Mouse (Mus musculus) forebrain, embryonic 16.5 days (tissue): ENCODE results near the gene Gnb4. TPM values are rescaled to one million over a fixed set of nuclear protein-coding genes. Genes with fewer than 3 reads are reported as not detected.

Experiments
- ATAC-seq: fragments of 200-750 bp; cut with Nextera tagmentation; 2 replicates; pipeline ENCODE4 v1.8.0; 2017; ENCODE audit warnings: mild to moderate bottlenecking, moderate library complexity
- H3K27ac ChIP-seq: fragments of 300-500 bp; sonication (generic); 2 replicates; pipeline ENCODE4 v1.5.1; 2014; ENCODE audit warnings: low read length, control low read depth
- H3K27me3 ChIP-seq: fragments of 300-500 bp; sonication (generic); replicated peaks from 2 replicates; pipeline ENCODE4 v1.6.1; 2014; ENCODE audit warnings: low read length; ENCODE audit not compliant: control insufficient read depth, insufficient read depth
- H3K36me3 ChIP-seq: fragments of 300-500 bp; sonication (generic); 2 replicates; pipeline ENCODE4 v1.6.1; 2014; ENCODE audit not compliant: control insufficient read depth, insufficient read depth
- H3K4me1 ChIP-seq: fragments of 300-500 bp; sonication (generic); replicated peaks from 2 replicates; pipeline ENCODE4 v1.6.1; 2014; ENCODE audit warnings: low read length; ENCODE audit not compliant: control insufficient read depth, insufficient read depth
- H3K4me2 ChIP-seq: fragments of 300-500 bp; sonication (generic); 2 replicates; pipeline ENCODE4 v1.6.1; 2014; ENCODE audit warnings: mild to moderate bottlenecking, low read length, control low read depth
- H3K4me3 ChIP-seq: fragments of 300-500 bp; sonication (generic); replicated peaks from 2 replicates; pipeline ENCODE4 v1.5.1; 2014; ENCODE audit warnings: mild to moderate bottlenecking, low read length, control low read depth
- H3K9ac ChIP-seq: fragments of 300-500 bp; sonication (generic); replicated peaks from 2 replicates; pipeline ENCODE4 v1.6.1; 2014; ENCODE audit warnings: low read depth, low read length, control low read depth
- H3K9me3 ChIP-seq: fragments of 300-500 bp; sonication (generic); 2 replicates; pipeline ENCODE4 v1.6.1; 2016; ENCODE audit warnings: low read length; ENCODE audit not compliant: control insufficient read depth
- WGBS: fragments of 180-500 bp; shearing (Covaris S2); extraction: QIAGEN DNeasy Blood & Tissue Kit; methylation state at CpG from one replicate; pipeline ENCODE4 v1.1.7; 2014; 5-methylcytosine and 5-hydroxymethylcytosine counted together
- polyA plus RNA-seq: library from polyadenylated mRNA; unstranded; fragments of >200 nt; fragmentation: Nextera tagmentation; extraction: Ambion mirVana; gene quantifications from 2 replicates; pipeline ENCODE4 v1.2.1, GENCODE M21; 2015

Gnb4 gene
- polyA plus RNA-seq, 1 experiment from 2014 or later: 88.3 TPM

GRCm38 (mm10) chr3:32621658-32622057 lies 5.3 kb upstream of the Gnb4 start:
- H3K9me3 ChIP-seq: no peaks in the 10 kb centered on the region
- no peak for ATAC-seq
- H3K4me3 ChIP-seq: no peak overlapping the region
- H3K36me3 ChIP-seq: no peaks in the 10 kb centered on the region
- H3K27me3 ChIP-seq: no peaks in the 10 kb centered on the region
- H3K27ac ChIP-seq: no peak overlapping the region
- H3K4me2 ChIP-seq: no peak overlapping the region
- no peaks in the 10 kb centered on the region for H3K4me1 ChIP-seq
- 92% methylated on average over 1 of the region's 1 CpGs for WGBS
- no peak overlapping the region for H3K9ac ChIP-seq

- H3K36me3 ChIP-seq: no peaks in the 10 kb centered on the region
- no peaks in the 10 kb centered on the region for H3K4me1 ChIP-seq
- peak overlapping the region; percentile 57 for H3K27ac ChIP-seq
- H3K4me3 ChIP-seq: peak overlapping the region; percentile 75
- peak overlapping the region; percentile 74 for H3K9ac ChIP-seq
- no peaks in the 10 kb centered on the region for H3K9me3 ChIP-seq
- peak; percentile 5 for ATAC-seq
- no peaks in the 10 kb centered on the region for H3K27me3 ChIP-seq
- peak overlapping the region; percentile 53 for H3K4me2 ChIP-seq
- 19% methylated on average over 16 of the region's 16 CpGs for WGBS
Measured at GRCm38 (mm10) chr3:32617053-32617642, 763 bp upstream of the Gnb4 start.

GRCm38 (mm10) chr3:32616006-32616330 lies 417 bp downstream of the Gnb4 start:
- H3K4me3 ChIP-seq: peak overlapping the region; percentile 75
- WGBS: 9% methylated on average over 12 of the region's 14 CpGs
- H3K9me3 ChIP-seq: no peaks in the 10 kb centered on the region
- no peak overlapping the region; the same call in 1 of the 2 replicates for H3K27ac ChIP-seq
- H3K4me1 ChIP-seq: no peaks in the 10 kb centered on the region; the same call in 1 of the 2 replicates
- H3K36me3 ChIP-seq: no peaks in the 10 kb centered on the region
- H3K27me3 ChIP-seq: no peaks in the 10 kb centered on the region
- H3K4me2 ChIP-seq: peak overlapping the region; percentile 53
- peak overlapping the region; percentile 74 for H3K9ac ChIP-seq
- no peak for ATAC-seq

- Histone ChIP-seq H3K4me1 (no peaks in the 10 kb centered on the region; the same call in 1 of the 2 replicates), H3K4me3 (peak overlapping the region; percentile 75), H3K27me3 (no peaks in the 10 kb centered on the region), H3K36me3 (no peaks in the 10 kb centered on the region), H3K9ac (no peak overlapping the region; the same call in 1 of the 2 replicates), H3K9me3 (no peaks in the 10 kb centered on the region), H3K4me2 (peak overlapping the region; percentile 53), H3K27ac (no peak overlapping the region)
- 75% methylated on average over 5 of the region's 5 CpGs for WGBS
- no peak for ATAC-seq
Measured at GRCm38 (mm10) chr3:32615376-32615775, 1.0 kb downstream of the Gnb4 start.

- ATAC-seq: no peak
- Histone ChIP-seq H3K4me3 (no peak overlapping the region), H3K27ac (no peak overlapping the region), H3K36me3 (no peaks in the 10 kb centered on the region), H3K9me3 (no peaks in the 10 kb centered on the region), H3K4me2 (no peak overlapping the region), H3K9ac (no peak overlapping the region), H3K27me3 (no peaks in the 10 kb centered on the region), H3K4me1 (no peaks in the 10 kb centered on the region; the same call in 1 of the 2 replicates)
- WGBS: 90% methylated on average over 2 of the region's 2 CpGs
Measured at GRCm38 (mm10) chr3:32614786-32615185, 1.6 kb downstream of the Gnb4 start.

GRCm38 (mm10) chr3:32611606-32612170 lies 4.7 kb downstream of the Gnb4 start:
- H3K9me3 ChIP-seq: no peaks in the 10 kb centered on the region
- H3K4me2 ChIP-seq: no peak overlapping the region
- H3K27ac ChIP-seq: no peak overlapping the region
- no peak overlapping the region for H3K9ac ChIP-seq
- no peaks in the 10 kb centered on the region; the same call in 1 of the 2 replicates for H3K4me1 ChIP-seq
- H3K36me3 ChIP-seq: no peaks in the 10 kb centered on the region
- 65% methylated on average over 11 of the region's 11 CpGs for WGBS
- no peak for ATAC-seq
- no peak overlapping the region for H3K4me3 ChIP-seq
- no peaks in the 10 kb centered on the region for H3K27me3 ChIP-seq

GRCm38 (mm10) chr3:32610560-32610959 lies 5.8 kb downstream of the Gnb4 start:
- Histone ChIP-seq H3K27ac (no peak overlapping the region), H3K9ac (no peak overlapping the region), H3K4me2 (no peak overlapping the region), H3K9me3 (no peaks in the 10 kb centered on the region), H3K36me3 (no peaks in the 10 kb centered on the region), H3K4me3 (no peak overlapping the region), H3K4me1 (no peaks in the 10 kb centered on the region; the same call in 1 of the 2 replicates), H3K27me3 (no peaks in the 10 kb centered on the region)
- ATAC-seq: peak; percentile 57
- 25% methylated on average over 7 of the region's 7 CpGs for WGBS

GRCm38 (mm10) chr3:32609233-32609632 lies 7.2 kb downstream of the Gnb4 start:
- no peaks in the 10 kb centered on the region; the same call in 1 of the 2 replicates for H3K4me1 ChIP-seq
- H3K4me3 ChIP-seq: no peak overlapping the region
- WGBS: 94% methylated on average over 4 of the region's 4 CpGs
- no peaks in the 10 kb centered on the region for H3K9me3 ChIP-seq
- no peaks in the 10 kb centered on the region for H3K27me3 ChIP-seq
- no peak overlapping the region for H3K4me2 ChIP-seq
- ATAC-seq: 0 out of 2 replicates have a peak, but pooled peaks have one; percentile 9
- no peak overlapping the region for H3K27ac ChIP-seq
- H3K36me3 ChIP-seq: no peaks in the 10 kb centered on the region
- no peak overlapping the region for H3K9ac ChIP-seq

GRCm38 (mm10) chr3:32601055-32601454 lies 15.3 kb downstream of the Gnb4 start:
- no peak overlapping the region for H3K4me3 ChIP-seq
- no peaks in the 10 kb centered on the region for H3K4me1 ChIP-seq
- 93% methylated on average over 10 of the region's 10 CpGs for WGBS
- H3K36me3 ChIP-seq: no peaks in the 10 kb centered on the region
- no peak overlapping the region for H3K27ac ChIP-seq
- H3K9me3 ChIP-seq: no peaks in the 10 kb centered on the region
- H3K27me3 ChIP-seq: no peaks in the 10 kb centered on the region
- H3K4me2 ChIP-seq: no peak overlapping the region
- no peak overlapping the region for H3K9ac ChIP-seq
- no peak for ATAC-seq
